Mouse (Mus musculus): ENCODE measurements around the gene Zdhhc17.

- TF ChIP-seq CTCF (IDR thresholded peaks at IDR 0.05; ENCODE audit: borderline replicate concordance, insufficient read depth, low read length) = no peak
- TF ChIP-seq POLR2A (IDR thresholded peaks at IDR 0.05; ENCODE audit: low read depth, low read length) = no peak
These were observed 92.4 kb downstream of the Zdhhc17 start for GRCm38 (mm10) chr10:110917521-110917920.

All from embryonic fibroblast, embryonic 13.5 days (primary cell).